ENCODE assay signal across 8 mouse cellular contexts in genomic region chr8:57530666-57531349, GRCm38 (mm10). TPM values are rescaled to one million over a fixed set of nuclear protein-coding genes. Genes with fewer than 3 reads are reported as not detected.
DNase-seq lines count a peak whose midpoint lies in the region; ATAC-seq and TF ChIP-seq lines count a peak whose summit lies in the region.

No protein-coding gene starts in this region.

- H3K36me3 ChIP-seq in forebrain, embryonic 15.5 days, result no peaks in the 10 kb centered on the region; the same call in 1 of the 2 replicates
- peaks cover 6% of the 10 kb centered on the region; the same call in 1 of the 2 replicates for H3K36me3 ChIP-seq in lung, embryonic 16.5 days (ENCODE audit: control insufficient read depth, insufficient read depth, low read length)
- H3K36me3 ChIP-seq in thymus, adult 2 months (ENCODE audit: control insufficient read depth, insufficient read depth, low read length), result peaks cover 13% of the 10 kb centered on the region

- no peaks in the 10 kb centered on the region for H3K27me3 ChIP-seq in forebrain, embryonic 15.5 days
- no peaks in the 10 kb centered on the region for H3K27me3 ChIP-seq in lung, embryonic 16.5 days (ENCODE audit: control insufficient read depth, insufficient read depth, low read depth, low read length)
- H3K27me3 ChIP-seq in thymus, adult 2 months (ENCODE audit: control insufficient read depth, insufficient read depth, low read length), result no peaks in the 10 kb centered on the region

- intact Hi-C loops in heart, postnatal 14 days (cut with DNase I), result loop anchor here (1.0 to 5.0 kb wide), 3 partner anchors 16 to 179 kb away; no protein-coding TSS in a partner anchor

- 0 out of 2 replicates have a peak, but pooled peaks cover 4% of the 10 kb centered on the region for H3K4me1 ChIP-seq in forebrain, embryonic 15.5 days
- peaks cover 3% of the 10 kb centered on the region; the same call in 1 of the 2 replicates for H3K4me1 ChIP-seq in lung, embryonic 16.5 days (replicated peaks; ENCODE audit: control insufficient read depth, insufficient read depth, low read length)
- H3K4me1 ChIP-seq in thymus, adult 2 months (replicated peaks; ENCODE audit: control insufficient read depth, insufficient read depth, low read length), result no peaks in the 10 kb centered on the region

- 0 out of 2 replicates have a peak, but pooled peaks have one; percentile 6 for ATAC-seq in cerebellum, adult (ENCODE audit: insufficient number of reproducible peaks, low FRiP score, low TSS enrichment)
- ATAC-seq in forebrain, embryonic 15.5 days (replicated peaks), result peak; percentile 78
- ATAC-seq in lung, embryonic 16.5 days (ENCODE audit: low read depth), result peak; percentile 91

- WGBS in forebrain, embryonic 15.5 days, result 29% methylated on average over 15 of the region's 15 CpGs
- 10% methylated on average over 15 of the region's 15 CpGs for WGBS in large intestine, adult 2 months
- WGBS in lung, embryonic 16.5 days, result 16% methylated on average over 15 of the region's 15 CpGs
- 25% methylated on average over 15 of the region's 15 CpGs for WGBS in thymus, adult 2 months

- no peak for TF ChIP-seq POLR2A in thymus, adult 2 months (IDR thresholded peaks at IDR 0.05; ENCODE audit: control insufficient read depth, extremely low read depth, insufficient read depth, low read length, poor library complexity)

- no peaks in the 10 kb centered on the region for H3K9me3 ChIP-seq in forebrain, embryonic 15.5 days
- no peaks in the 10 kb centered on the region for H3K9me3 ChIP-seq in lung, embryonic 16.5 days (ENCODE audit: control insufficient read depth, low read length)

- TF ChIP-seq CTCF in thymus, adult 2 months (IDR thresholded peaks at IDR 0.05; ENCODE audit: borderline replicate concordance, control insufficient read depth, extremely low read depth, insufficient read depth, low read length, poor library complexity), result no peak

- H3K4me2 ChIP-seq in forebrain, embryonic 15.5 days (replicated peaks), result no peak overlapping the region; the same call in 1 of the 2 replicates
- H3K4me2 ChIP-seq in lung, embryonic 16.5 days (ENCODE audit: low read depth, low read length), result peak overlapping the region; percentile 51

- peak; percentile 66 for DNase-seq in MEL-GATA-1-ER (ENCODE audit: extremely low read depth, low read depth)
- peak; percentile 86 to 91 for DNase-seq in heart, postnatal 14 days
- peak; percentile 74 for DNase-seq in large intestine, adult 2 months (ENCODE audit: low read depth, low spot score)
- DNase-seq in ovary, postnatal 10 days (ENCODE audit: low spot score), result peak; percentile 43
- peak; percentile 72 for DNase-seq in thymus, adult 2 months

- H3K27ac ChIP-seq in forebrain, embryonic 15.5 days (replicated peaks), result no peak overlapping the region
- peak overlapping the region; percentile 61 for H3K27ac ChIP-seq in lung, embryonic 16.5 days (ENCODE audit: low read length)
- H3K27ac ChIP-seq in thymus, adult 2 months (ENCODE audit: control insufficient read depth, insufficient read depth, low read length), result no peak overlapping the region

- no peak overlapping the region for H3K9ac ChIP-seq in forebrain, embryonic 15.5 days (replicated peaks)
- peak overlapping the region; percentile 57 for H3K9ac ChIP-seq in lung, embryonic 16.5 days (ENCODE audit: low read length)

- no peak overlapping the region for H3K4me3 ChIP-seq in forebrain, embryonic 15.5 days
- H3K4me3 ChIP-seq in lung, embryonic 16.5 days (ENCODE audit: low read length), result peak overlapping the region; percentile 39
- H3K4me3 ChIP-seq in thymus, adult 2 months (ENCODE audit: control insufficient read depth, insufficient read depth, low read length), result no peak overlapping the region

RNA-seq across cellular contexts. Expression of gene Hmgb2, which starts 19.1 kb away (rescaled TPM):
- 225 and 249 TPM in 2 replicates for polyA plus RNA-seq in forebrain, embryonic 15.5 days (2015; fragmentation: Nextera tagmentation; extraction: Ambion mirVana)
- total RNA-seq in heart, postnatal 14 days (2021), result 10 to 100 TPM; 27.0 to 51.5 TPM
- polyA plus RNA-seq in large intestine, adult 2 months (2012; rRNA removed), result 21.2 and 25.0 TPM in 2 replicates
- polyA plus RNA-seq in lung, embryonic 16.5 days (2015; fragmentation: Nextera tagmentation; extraction: Ambion mirVana), result 440 and 491 TPM in 2 replicates
- 64.0 and 93.8 TPM in 2 replicates for polyA plus RNA-seq in thymus, adult 2 months (2012; rRNA removed)

RNA-seq across cellular contexts. Expression of gene Sap30, which starts 43.1 kb away (rescaled TPM):
- 78.6 and 81.8 TPM in 2 replicates for polyA plus RNA-seq in forebrain, embryonic 15.5 days (2015; fragmentation: Nextera tagmentation; extraction: Ambion mirVana)
- 10 to 100 TPM; 12.9 TPM for total RNA-seq in heart, postnatal 14 days (2021)
- 6.0 and 9.5 TPM in 2 replicates for polyA plus RNA-seq in large intestine, adult 2 months (2012; rRNA removed)
- polyA plus RNA-seq in lung, embryonic 16.5 days (2015; fragmentation: Nextera tagmentation; extraction: Ambion mirVana), result 26.7 and 28.1 TPM in 2 replicates
- polyA plus RNA-seq in thymus, adult 2 months (2012; rRNA removed), result 19.4 and 27.6 TPM in 2 replicates

Comparison
In these comparisons a context has a peak if more than half of its experiments do, and no peak if none do; other contexts are left out.
1. ATAC-seq: peak in every context shown above with its lines; median percentile 91 in lung, embryonic 16.5 days; 78 in forebrain, embryonic 15.5 days; 6 in cerebellum, adult.